ENCODE assay signal across 8 mouse cellular contexts in genomic region chr11:3314148-3314547, GRCm38 (mm10). TPM values are rescaled to one million over a fixed set of nuclear protein-coding genes. Genes with fewer than 3 reads are reported as not detected.
DNase-seq lines count a peak whose midpoint lies in the region; ATAC-seq and TF ChIP-seq lines count a peak whose summit lies in the region.

No protein-coding gene starts in this region.

- H3K36me3 ChIP-seq in forebrain, embryonic 11.5 days (ENCODE audit: control insufficient read depth, insufficient read depth, low read length): peaks cover 13% of the 10 kb centered on the region
- peaks cover 71% of the 10 kb centered on the region for H3K36me3 ChIP-seq in forebrain, embryonic 10.5 days (replicated peaks)
- H3K36me3 ChIP-seq in intestine, embryonic 16.5 days (ENCODE audit: control insufficient read depth, insufficient read depth, low read length): peaks cover 5% of the 10 kb centered on the region; the same call in 1 of the 2 replicates

- 33% methylated on average over 2 of the region's 2 CpGs for WGBS in forebrain, embryonic 11.5 days
- WGBS in forebrain, embryonic 10.5 days: 21% methylated on average over 2 of the region's 2 CpGs
- WGBS in bone marrow, adult 2 months: 30% methylated on average over 2 of the region's 2 CpGs
- WGBS in intestine, embryonic 16.5 days: 26% methylated on average over 2 of the region's 2 CpGs

- no peak overlapping the region for H3K27ac ChIP-seq in forebrain, embryonic 11.5 days (ENCODE audit: low read depth, low read length)
- H3K27ac ChIP-seq in forebrain, embryonic 10.5 days: no peak overlapping the region
- no peak overlapping the region for H3K27ac ChIP-seq in bone marrow, adult 2 months (ENCODE audit: control insufficient read depth, insufficient read depth, low read depth, low read length, poor library complexity)
- H3K27ac ChIP-seq in intestine, embryonic 16.5 days (ENCODE audit: low read length): no peak overlapping the region

- H3K9me3 ChIP-seq in forebrain, embryonic 11.5 days (ENCODE audit: control insufficient read depth, low read length): no peaks in the 10 kb centered on the region
- peaks cover 6% of the 10 kb centered on the region; the same call in 1 of the 2 replicates for H3K9me3 ChIP-seq in forebrain, embryonic 10.5 days
- no peaks in the 10 kb centered on the region for H3K9me3 ChIP-seq in intestine, embryonic 16.5 days (ENCODE audit: control insufficient read depth, low read length)

- no peaks in the 10 kb centered on the region for H3K4me1 ChIP-seq in forebrain, embryonic 11.5 days (replicated peaks; ENCODE audit: control insufficient read depth, insufficient read depth, low read length)
- no peaks in the 10 kb centered on the region for H3K4me1 ChIP-seq in forebrain, embryonic 10.5 days
- H3K4me1 ChIP-seq in bone marrow, adult 2 months (ENCODE audit: control insufficient read depth, insufficient read depth, low read length): peaks cover 2% of the 10 kb centered on the region; the same call in 1 of the 2 replicates
- no peaks in the 10 kb centered on the region for H3K4me1 ChIP-seq in intestine, embryonic 16.5 days (ENCODE audit: control insufficient read depth, insufficient read depth, low read length)

- no peaks in the 10 kb centered on the region for H3K27me3 ChIP-seq in forebrain, embryonic 11.5 days (ENCODE audit: control insufficient read depth, insufficient read depth, low read length)
- no peaks in the 10 kb centered on the region for H3K27me3 ChIP-seq in forebrain, embryonic 10.5 days (ENCODE audit: poor library complexity, severe bottlenecking)
- no peaks in the 10 kb centered on the region for H3K27me3 ChIP-seq in intestine, embryonic 16.5 days (replicated peaks; ENCODE audit: control insufficient read depth, insufficient read depth, low read length)

- H3K9ac ChIP-seq in forebrain, embryonic 11.5 days (ENCODE audit: low read length): no peak overlapping the region
- H3K9ac ChIP-seq in intestine, embryonic 16.5 days (ENCODE audit: low read depth, low read length): no peak overlapping the region

- no peak for TF ChIP-seq POLR2A in bone marrow, adult 2 months (IDR thresholded peaks at IDR 0.05; ENCODE audit: borderline replicate concordance, control insufficient read depth, low read depth, low read length)

- peak; percentile 75 for DNase-seq in forebrain, embryonic 11.5 days (ENCODE audit: low spot score)
- no peak for DNase-seq in forebrain, embryonic 10.5 days (ENCODE audit: extremely low spot score, low spot score)
- peak; percentile 69 for DNase-seq in 416B (ENCODE audit: low read depth)
- peak; percentile 68 to 79 for DNase-seq in lung, adult 18-20 months
- peak; percentile 85 for DNase-seq in retina, postnatal 1 day

- peak; percentile 77 for TF ChIP-seq CTCF in bone marrow, adult 2 months (IDR thresholded peaks at IDR 0.05; ENCODE audit: control insufficient read depth, insufficient read depth, low read length)

- 0 out of 2 replicates have a peak, but pooled peaks have one; percentile 35 for ATAC-seq in forebrain, embryonic 11.5 days (replicated peaks; ENCODE audit: low FRiP score)
- peak; percentile 67 for ATAC-seq in erythroid progenitor cell, adult 5-6 weeks (replicated peaks; ENCODE audit: low FRiP score, poor library complexity, severe bottlenecking)
- ATAC-seq in intestine, embryonic 16.5 days: peak; percentile 60

- no peak overlapping the region for H3K4me2 ChIP-seq in forebrain, embryonic 11.5 days (ENCODE audit: low read depth, low read length, severe bottlenecking)
- H3K4me2 ChIP-seq in intestine, embryonic 16.5 days (ENCODE audit: low read depth, low read length): no peak overlapping the region

- H3K4me3 ChIP-seq in forebrain, embryonic 11.5 days (ENCODE audit: low read depth, low read length): no peak overlapping the region
- no peak overlapping the region for H3K4me3 ChIP-seq in forebrain, embryonic 10.5 days
- no peak overlapping the region for H3K4me3 ChIP-seq in bone marrow, adult 2 months (replicated peaks; ENCODE audit: control insufficient read depth, low read depth, low read length)
- H3K4me3 ChIP-seq in intestine, embryonic 16.5 days (ENCODE audit: low read length): no peak overlapping the region

RNA-seq across cellular contexts. Expression of gene Pik3ip1, which starts 16.1 kb away (rescaled TPM):
- polyA plus RNA-seq in forebrain, embryonic 11.5 days (2014; fragmentation: Nextera tagmentation; extraction: Ambion mirVana): 9.7 and 10.6 TPM in 2 replicates
- 5.6 and 6.2 TPM in 2 replicates for polyA plus RNA-seq in forebrain, embryonic 10.5 days (2016; fragmentation: Nextera tagmentation; extraction: Ambion mirVana)
- 11.6 and 29.7 TPM in 2 replicates for polyA plus RNA-seq in bone marrow, adult 2 months (2011; ENCODE audit: insufficient read depth, insufficient read length, low replicate concordance, missing spikeins)
- 2.1 and 4.3 TPM in 2 replicates for total RNA-seq in erythroid progenitor cell, adult 5-6 weeks (2015; ENCODE audit: low replicate concordance)
- total RNA-seq in erythroid progenitor cell, adult 5-6 weeks (2017; ENCODE audit: low replicate concordance): 2.7 and 20.2 TPM in 2 replicates
- 7.3 and 8.8 TPM in 2 replicates for polyA plus RNA-seq in intestine, embryonic 16.5 days (2015; fragmentation: Nextera tagmentation; extraction: Ambion mirVana)

RNA-seq across cellular contexts. Expression of gene Patz1, which starts 25.5 kb away (rescaled TPM):
- polyA plus RNA-seq in forebrain, embryonic 11.5 days (2014; fragmentation: Nextera tagmentation; extraction: Ambion mirVana): 130 and 131 TPM in 2 replicates
- polyA plus RNA-seq in forebrain, embryonic 10.5 days (2016; fragmentation: Nextera tagmentation; extraction: Ambion mirVana): 96.7 and 111 TPM in 2 replicates
- polyA plus RNA-seq in bone marrow, adult 2 months (2011; ENCODE audit: insufficient read depth, insufficient read length, low replicate concordance, missing spikeins): 33.6 and 53.9 TPM in 2 replicates
- 14.1 and 17.6 TPM in 2 replicates for total RNA-seq in erythroid progenitor cell, adult 5-6 weeks (2015; ENCODE audit: low replicate concordance)
- 18.2 and 31.6 TPM in 2 replicates for total RNA-seq in erythroid progenitor cell, adult 5-6 weeks (2017; ENCODE audit: low replicate concordance)
- 20.9 and 22.1 TPM in 2 replicates for polyA plus RNA-seq in intestine, embryonic 16.5 days (2015; fragmentation: Nextera tagmentation; extraction: Ambion mirVana)

RNA-seq across cellular contexts. Expression of gene Drg1, which starts 47.9 kb away (rescaled TPM):
- polyA plus RNA-seq in forebrain, embryonic 11.5 days (2014; fragmentation: Nextera tagmentation; extraction: Ambion mirVana): 289 and 299 TPM in 2 replicates
- 335 and 338 TPM in 2 replicates for polyA plus RNA-seq in forebrain, embryonic 10.5 days (2016; fragmentation: Nextera tagmentation; extraction: Ambion mirVana)
- polyA plus RNA-seq in bone marrow, adult 2 months (2011; ENCODE audit: insufficient read depth, insufficient read length, low replicate concordance, missing spikeins): 50.8 and 78.5 TPM in 2 replicates
- total RNA-seq in erythroid progenitor cell, adult 5-6 weeks (2015; ENCODE audit: low replicate concordance): 130 and 148 TPM in 2 replicates
- total RNA-seq in erythroid progenitor cell, adult 5-6 weeks (2017; ENCODE audit: low replicate concordance): 91.5 and 154 TPM in 2 replicates
- 179 and 194 TPM in 2 replicates for polyA plus RNA-seq in intestine, embryonic 16.5 days (2015; fragmentation: Nextera tagmentation; extraction: Ambion mirVana)
